Mouse (Mus musculus) liver, embryonic 14.5 days (tissue): ENCODE data around the gene Agbl4. TPM values are rescaled to one million over a fixed set of nuclear protein-coding genes. Genes with fewer than 3 reads are reported as not detected.

Experiments used
- ATAC-seq: fragments of 200-750 bp; cut with Nextera tagmentation; 2 replicates; pipeline ENCODE4 v1.8.0; 2017; ENCODE audit warnings: moderate number of reproducible peaks, mild to moderate bottlenecking, moderate library complexity; ENCODE audit not compliant: insufficient read depth
- DNase-seq, 3 experiments: peaks; one replicate each; pipeline ENCODE4 v3.0.0-alpha.2; 2012 to 2013; ENCODE audit warnings: low read depth in 3 of 3, low spot score in 3 of 3
- H3K27ac ChIP-seq: fragments of 300-500 bp; sonication (generic); 2 replicates; pipeline ENCODE4 v1.5.1; 2014; ENCODE audit warnings: moderate library complexity, mild to moderate bottlenecking, control low read depth, inconsistent platforms
- H3K27me3 ChIP-seq: fragments of 300-500 bp; sonication (generic); 2 replicates; pipeline ENCODE4 v1.6.1; 2014; ENCODE audit warnings: mild to moderate bottlenecking, low read length, moderate library complexity; ENCODE audit not compliant: control insufficient read depth, insufficient read depth
- H3K36me3 ChIP-seq: fragments of 300-500 bp; sonication (generic); replicated peaks from 2 replicates; pipeline ENCODE4 v1.6.1; 2014; ENCODE audit warnings: low read depth; ENCODE audit not compliant: control insufficient read depth, insufficient read depth
- H3K4me1 ChIP-seq, 2 experiments: fragments of 200-500 bp in 1 of 2; fragments of 300-500 bp in 1 of 2; sonication (generic) in 1 of 2; replicated peaks; 2 replicates each; pipeline ENCODE4 v1.6.1; 2012 to 2014; ENCODE audit warnings: antibody characterized with exemption in 1 of 2, inconsistent platforms in 1 of 2, low read length in 1 of 2; ENCODE audit not compliant: control insufficient read depth in 2 of 2, insufficient read depth in 2 of 2
- H3K4me2 ChIP-seq: fragments of 300-500 bp; sonication (generic); 2 replicates; pipeline ENCODE4 v1.6.1; 2014; ENCODE audit warnings: low read depth, mild to moderate bottlenecking, control low read depth, moderate library complexity
- H3K4me3 ChIP-seq, 2 experiments: fragments of 200-500 bp in 1 of 2; fragments of 300-500 bp in 1 of 2; sonication (generic) in 1 of 2; 2 replicates each; pipeline ENCODE4 v1.5.1; 2012 to 2014; ENCODE audit warnings: low read depth in 2 of 2, low read length in 2 of 2, mild to moderate bottlenecking in 2 of 2, control low read depth in 1 of 2, inconsistent platforms in 1 of 2, moderate library complexity in 1 of 2; ENCODE audit not compliant: insufficient read depth in 1 of 2
- H3K9ac ChIP-seq: fragments of 300-500 bp; sonication (generic); replicated peaks from 2 replicates; pipeline ENCODE4 v1.6.1; 2014; ENCODE audit warnings: mild to moderate bottlenecking, control low read depth, moderate library complexity
- H3K9me3 ChIP-seq: fragments of 300-500 bp; sonication (generic); 2 replicates; pipeline ENCODE4 v1.6.1; 2016; ENCODE audit warnings: low read length, mixed read lengths; ENCODE audit not compliant: control insufficient read depth
- CTCF ChIP-seq: IDR thresholded peaks from 2 replicates; pipeline ENCODE4 v1.5.1; 2016; ENCODE audit warnings: antibody characterized with exemption, low read depth, control low read depth
- EP300 ChIP-seq: IDR thresholded peaks from 2 replicates; pipeline ENCODE4 v1.6.1; 2016; ENCODE audit warnings: antibody characterized with exemption, low read depth
- WGBS: fragments of 180-500 bp; shearing (Covaris S2); extraction: QIAGEN DNeasy Blood & Tissue Kit; methylation state at CpG from one replicate; pipeline ENCODE4 v1.1.7; 2014; ENCODE audit not compliant: insufficient replicate concordance; 5-methylcytosine and 5-hydroxymethylcytosine counted together
- polyA plus RNA-seq, 2 experiments: library from polyadenylated mRNA; depleted of rRNA in 1 of 2; stranded (reverse) in 1 of 2; unstranded in 1 of 2; fragments of >200 nt; fragmentation: Nextera tagmentation in 1 of 2; extraction: Ambion mirVana in 1 of 2; gene quantifications; 2 replicates each; pipeline versions ENCODE4 v1.2.1 to v1.2.3; 2012 to 2014

Gene Agbl4
- polyA plus RNA-seq, 2 experiments: not detected

DNA sequence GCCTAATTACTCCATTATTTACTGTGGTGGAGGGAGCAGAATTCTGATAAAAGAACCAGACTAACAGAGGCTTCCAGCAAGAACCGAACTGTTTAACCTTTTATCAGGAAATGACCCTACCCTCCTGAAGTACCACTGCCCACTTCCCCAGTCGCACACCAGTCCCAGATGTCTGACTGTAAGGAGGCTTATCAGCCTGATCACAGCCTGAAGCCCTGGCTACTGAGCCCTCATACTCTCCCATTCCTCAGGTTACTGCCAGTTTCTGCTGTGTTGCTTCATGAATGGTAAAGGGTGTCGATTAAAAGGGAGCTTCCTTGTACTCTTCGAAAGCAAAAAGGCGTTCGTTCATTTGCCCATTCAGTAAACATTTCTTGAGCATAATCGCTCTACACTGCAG lies 1186.8 kb downstream of the Agbl4 start:
- no peak overlapping the region for H3K4me3 ChIP-seq
- H3K4me1 ChIP-seq: no peaks in the 10 kb centered on the region
- WGBS: 50% methylated on average over 7 of the region's 7 CpGs
- no peaks in the 10 kb centered on the region for H3K9me3 ChIP-seq
- no peak overlapping the region for H3K9ac ChIP-seq
- no peaks in the 10 kb centered on the region for H3K36me3 ChIP-seq
- no peak overlapping the region for H3K4me2 ChIP-seq
- H3K27me3 ChIP-seq: no peaks in the 10 kb centered on the region
- ATAC-seq (no peak), DNase-seq (no peak)
- no peak overlapping the region for H3K27ac ChIP-seq
- TF ChIP-seq CTCF (no peak), EP300 (no peak)

GRCm38 (mm10) chr4:111588211-111588610 lies 1190.8 kb downstream of the Agbl4 start:
- no peak overlapping the region for H3K9ac ChIP-seq
- no peaks in the 10 kb centered on the region for H3K36me3 ChIP-seq
- TF ChIP-seq CTCF (no peak), EP300 (no peak)
- WGBS: 59% methylated on average over 1 of the region's 1 CpGs
- H3K4me1 ChIP-seq: no peaks in the 10 kb centered on the region
- no peaks in the 10 kb centered on the region for H3K27me3 ChIP-seq
- no peak overlapping the region for H3K27ac ChIP-seq
- H3K4me2 ChIP-seq: no peak overlapping the region
- H3K4me3 ChIP-seq: no peak overlapping the region
- ATAC-seq (no peak), DNase-seq (no peak)
- no peaks in the 10 kb centered on the region for H3K9me3 ChIP-seq

GRCm38 (mm10) chr4:111589467-111590170 lies 1192.2 kb downstream of the Agbl4 start:
- Histone ChIP-seq H3K27ac (no peak overlapping the region), H3K4me1 (no peaks in the 10 kb centered on the region), H3K27me3 (no peaks in the 10 kb centered on the region), H3K9me3 (no peaks in the 10 kb centered on the region), H3K9ac (no peak overlapping the region), H3K4me3 (no peak overlapping the region), H3K36me3 (no peaks in the 10 kb centered on the region), H3K4me2 (no peak overlapping the region)
- ATAC-seq: no peak
- 61% methylated on average over 4 of the region's 4 CpGs for WGBS
- TF ChIP-seq CTCF: no peak
- TF ChIP-seq EP300: no peak
- DNase-seq: no peak

DNA sequence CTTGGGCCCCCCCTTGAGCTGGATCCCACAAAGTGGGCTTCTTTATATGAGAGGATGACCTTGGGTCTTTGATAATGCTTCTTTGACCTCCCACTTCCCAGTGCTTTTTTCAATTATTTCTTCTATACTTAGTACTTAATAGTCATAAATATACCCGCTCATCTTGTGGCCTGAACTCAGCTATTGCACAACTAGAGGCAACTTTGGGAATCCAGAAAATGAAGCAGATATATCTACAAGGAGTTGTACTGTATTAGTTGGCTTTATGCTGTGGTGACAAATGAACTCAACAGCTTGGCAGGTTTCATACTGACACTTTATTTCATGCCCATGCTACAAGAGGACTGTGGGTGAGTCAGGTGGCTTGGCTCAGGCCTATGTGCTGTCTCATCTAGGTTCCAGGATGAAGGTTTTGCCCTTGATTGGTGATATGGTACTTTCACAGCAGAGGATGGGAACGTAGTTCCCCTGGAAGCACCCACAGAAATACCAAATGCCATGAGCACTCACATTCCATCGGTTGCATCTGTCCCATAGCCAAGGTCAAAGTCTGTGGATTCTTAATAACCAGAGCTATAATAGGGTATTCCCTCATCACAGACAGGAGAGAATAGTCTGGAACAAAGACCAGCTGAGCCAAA lies 1197.3 kb downstream of the Agbl4 start:
- H3K9me3 ChIP-seq: no peaks in the 10 kb centered on the region
- 62% methylated on average over 3 of the region's 3 CpGs for WGBS
- ATAC-seq (no peak), DNase-seq (no peak)
- H3K4me1 ChIP-seq: no peaks in the 10 kb centered on the region
- no peak overlapping the region for H3K9ac ChIP-seq
- no peaks in the 10 kb centered on the region for H3K36me3 ChIP-seq
- H3K27me3 ChIP-seq: no peaks in the 10 kb centered on the region
- no peak overlapping the region for H3K27ac ChIP-seq
- TF ChIP-seq EP300 (no peak), CTCF (no peak)
- no peak overlapping the region for H3K4me3 ChIP-seq
- no peak overlapping the region for H3K4me2 ChIP-seq

DNA sequence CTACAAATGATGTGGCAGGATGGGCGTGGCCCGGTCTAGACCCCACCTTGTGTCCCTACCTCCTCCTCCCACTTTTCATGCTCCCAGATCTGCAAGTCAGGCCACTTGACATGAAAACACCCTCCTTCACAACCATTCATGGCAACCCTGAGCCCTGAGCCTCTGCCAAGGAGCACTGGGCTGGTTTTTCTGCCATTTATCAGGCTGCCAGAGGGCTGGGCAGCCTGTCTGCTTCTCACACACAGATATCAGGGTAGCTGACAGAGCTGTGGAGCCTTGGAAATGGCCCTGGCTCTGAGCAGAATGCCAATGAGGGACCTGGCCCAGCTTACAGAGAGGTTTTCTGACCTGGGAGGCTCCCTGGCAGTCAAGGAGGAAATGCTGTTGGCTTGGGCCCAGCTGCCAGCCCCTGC lies 1199.8 kb downstream of the Agbl4 start:
- Histone ChIP-seq H3K4me3 (no peak overlapping the region), H3K9me3 (no peaks in the 10 kb centered on the region), H3K36me3 (no peaks in the 10 kb centered on the region), H3K27ac (no peak overlapping the region), H3K4me1 (no peaks in the 10 kb centered on the region), H3K4me2 (no peak overlapping the region), H3K27me3 (no peaks in the 10 kb centered on the region), H3K9ac (no peak overlapping the region)
- ATAC-seq: no peak
- no peak for DNase-seq
- 64% methylated on average over 2 of the region's 2 CpGs for WGBS
- TF ChIP-seq EP300 (no peak), CTCF (no peak)
